Mouse (Mus musculus) heart, embryonic 11.5 days (tissue): ENCODE results near the gene Vmn1r33. TPM values are rescaled to one million over a fixed set of nuclear protein-coding genes. Genes with fewer than 3 reads are reported as not detected.
"Not testable (repeated sequence)": the region's sequence is repeated elsewhere in the genome, so short reads cannot be mapped to it uniquely, and the experiment has no call there.

Experiments
- ATAC-seq: fragments of 200-750 bp; cut with Nextera tagmentation; replicated peaks from 2 replicates; pipeline ENCODE4 v1.8.0; 2017; ENCODE audit warnings: moderate library complexity; ENCODE audit not compliant: insufficient number of reproducible peaks, low FRiP score, low TSS enrichment
- H3K27ac ChIP-seq: fragments of 300-500 bp; sonication (generic); 2 replicates; pipeline ENCODE4 v1.5.1; 2014; ENCODE audit warnings: mild to moderate bottlenecking, low read depth, low read length
- H3K27me3 ChIP-seq: fragments of 300-500 bp; sonication (generic); 2 replicates; pipeline ENCODE4 v1.6.1; 2014; ENCODE audit warnings: mild to moderate bottlenecking, low read length, mixed read lengths; ENCODE audit not compliant: control insufficient read depth, insufficient read depth
- H3K36me3 ChIP-seq: fragments of 300-500 bp; sonication (generic); 2 replicates; pipeline ENCODE4 v1.6.1; 2014; ENCODE audit warnings: mild to moderate bottlenecking, low read length, moderate library complexity, mixed read lengths; ENCODE audit not compliant: control insufficient read depth, insufficient read depth
- H3K4me1 ChIP-seq: fragments of 300-500 bp; sonication (generic); 2 replicates; pipeline ENCODE4 v1.6.1; 2014; ENCODE audit warnings: low read length; ENCODE audit not compliant: control insufficient read depth, insufficient read depth
- H3K4me2 ChIP-seq: fragments of 300-500 bp; sonication (generic); 2 replicates; pipeline ENCODE4 v1.6.1; 2014; ENCODE audit warnings: mild to moderate bottlenecking, moderate library complexity
- H3K4me3 ChIP-seq: fragments of 300-500 bp; sonication (generic); 2 replicates; pipeline ENCODE4 v1.5.1; 2014; ENCODE audit warnings: low read depth, low read length
- H3K9ac ChIP-seq: fragments of 300-500 bp; sonication (generic); 2 replicates; pipeline ENCODE4 v1.6.1; 2014; ENCODE audit warnings: mild to moderate bottlenecking, low read depth, low read length, moderate library complexity
- H3K9me3 ChIP-seq: fragments of 300-500 bp; sonication (generic); replicated peaks from 2 replicates; pipeline ENCODE4 v1.6.1; 2016; ENCODE audit warnings: low read length; ENCODE audit not compliant: control insufficient read depth
- WGBS: fragments of 180-500 bp; shearing (Covaris S2); extraction: QIAGEN DNeasy Blood & Tissue Kit; methylation state at CpG from one replicate; pipeline ENCODE4 v1.1.7; 2014; ENCODE audit not compliant: insufficient replicate concordance; 5-methylcytosine and 5-hydroxymethylcytosine counted together
- polyA plus RNA-seq: library from polyadenylated mRNA; unstranded; fragments of >200 nt; fragmentation: Nextera tagmentation; extraction: Ambion mirVana; gene quantifications from 2 replicates; pipeline ENCODE4 v1.2.1, GENCODE M21; 2014

The Vmn1r33 gene
- polyA plus RNA-seq: not detected in 2 replicates

GRCm38 (mm10) chr6:66618182-66618581 lies at the start of gene Vmn1r33:
TSS of gene Vmn1r33 (minus strand) at chr6:66618282.
- not testable (repeated sequence) for H3K4me2 ChIP-seq, H3K4me3 ChIP-seq, H3K27ac ChIP-seq, ATAC-seq, H3K36me3 ChIP-seq, H3K27me3 ChIP-seq, H3K9ac ChIP-seq, H3K4me1 ChIP-seq, H3K9me3 ChIP-seq

- H3K9me3 ChIP-seq: no peaks in the 10 kb centered on the region
- H3K4me1 ChIP-seq: no peaks in the 10 kb centered on the region
- no peaks in the 10 kb centered on the region for H3K27me3 ChIP-seq
- H3K4me3 ChIP-seq: no peak within 1 kb of the TSS
- no peak within 1 kb of the TSS for H3K9ac ChIP-seq
- no peak for ATAC-seq
- no peak within 1 kb of the TSS for H3K27ac ChIP-seq
- no peak within 1 kb of the TSS for H3K4me2 ChIP-seq
- no peaks in the 10 kb centered on the region for H3K36me3 ChIP-seq
- WGBS: 78% methylated on average over 1 of the region's 1 CpGs
These were observed 25.7 kb upstream of the Vmn1r33 start, which contains the start of gene Vmn1r34 for GRCm38 (mm10) chr6:66643779-66644178. TSS of gene Vmn1r34 (minus strand) at chr6:66643879.

DNA sequence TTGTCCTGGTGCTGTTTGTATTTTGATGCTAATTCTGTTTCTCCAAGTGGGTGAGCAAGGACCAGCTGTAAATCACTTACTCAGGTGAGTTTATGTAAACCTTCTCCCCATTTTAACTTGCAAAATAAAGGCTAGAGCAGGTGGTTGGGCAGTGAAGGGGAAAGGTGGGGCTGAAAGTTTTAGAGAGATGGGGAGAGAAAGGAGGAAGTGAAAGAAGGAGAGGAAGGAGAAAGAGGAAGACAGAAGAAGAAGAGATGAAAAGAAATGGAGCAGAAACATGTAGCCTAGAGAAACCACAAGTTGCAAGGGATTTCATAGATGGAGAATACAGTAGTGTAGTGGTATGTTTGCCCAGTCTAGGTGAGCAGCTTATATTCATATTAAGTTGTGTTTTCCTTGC lies 22.3 kb downstream of the Vmn1r33 start:
- no peak overlapping the region for H3K4me3 ChIP-seq
- H3K9me3 ChIP-seq: no peaks in the 10 kb centered on the region
- ATAC-seq: no peak
- no peaks in the 10 kb centered on the region for H3K4me1 ChIP-seq
- no peaks in the 10 kb centered on the region for H3K27me3 ChIP-seq
- no peak overlapping the region for H3K9ac ChIP-seq
- no peak overlapping the region for H3K4me2 ChIP-seq
- H3K36me3 ChIP-seq: no peaks in the 10 kb centered on the region
- no peak overlapping the region for H3K27ac ChIP-seq

Other genes starting within 250 kb of the Vmn1r33 start
- 84.5 and 85.1 TPM in 2 replicates for gene Mad2l1, start 82.9 kb downstream of the Vmn1r33 start, polyA plus RNA-seq
- 0.07 TPM in 1 of 2 replicates, not detected in the other for gene Vmn1r32, start 58.2 kb downstream of the Vmn1r33 start, polyA plus RNA-seq
- gene Vmn1r34, start 25.6 kb upstream of the Vmn1r33 start, polyA plus RNA-seq: not detected in 2 replicates
- gene Vmn1r35, start 67.6 kb upstream of the Vmn1r33 start, polyA plus RNA-seq: not detected in 2 replicates
- not detected in 2 replicates for gene Vmn1r36, start 100.9 kb upstream of the Vmn1r33 start, polyA plus RNA-seq
- gene Vmn1r37, start 111.1 kb upstream of the Vmn1r33 start, polyA plus RNA-seq: not detected in 2 replicates
- gene Vmn1r38, start 164.3 kb upstream of the Vmn1r33 start, polyA plus RNA-seq: not detected in 2 replicates
- gene Vmn1r39, start 192.3 kb upstream of the Vmn1r33 start, polyA plus RNA-seq: not detected in 2 replicates